ENCODE assay signal across 8 mouse cellular contexts in genomic region chr5:146983216-146983615, GRCm38 (mm10). TPM values are rescaled to one million over a fixed set of nuclear protein-coding genes. Genes with fewer than 3 reads are reported as not detected.
A peak's percentile ranks its signal among the peaks of the same experiment; 100 is the strongest.
DNase-seq lines count a peak whose midpoint lies in the region; ATAC-seq and TF ChIP-seq lines count a peak whose summit lies in the region.

No protein-coding gene starts in this region.

- peaks cover 0 to 2% of the 10 kb centered on the region in 2 experiments; a peak in 1 of 4 replicates for H3K4me1 ChIP-seq in ES-E14 (ENCODE audit: control insufficient read depth in 2 of 2, insufficient read depth in 2 of 2, low read length in 2 of 2, poor library complexity in 1 of 2)
- no peaks in the 10 kb centered on the region for H3K4me1 ChIP-seq in lung, embryonic 16.5 days (replicated peaks; ENCODE audit: control insufficient read depth, insufficient read depth, low read length)

- no peak overlapping the region for H3K4me3 ChIP-seq in ES-E14 (ENCODE audit: insufficient read depth in 1 of 2, low read depth in 1 of 2, low read length in 2 of 2, poor library complexity in 1 of 2, severe bottlenecking in 1 of 2)
- no peak overlapping the region for H3K4me3 ChIP-seq in lung, embryonic 16.5 days (ENCODE audit: low read length)

- in situ Hi-C loops in ES-E14 (cut with MboI; ENCODE audit: low sequenced_read_pairs in 2 of 2, unreplicated experiment in 2 of 2): no loop called here

- H3K27me3 ChIP-seq in lung, embryonic 16.5 days (ENCODE audit: control insufficient read depth, insufficient read depth, low read depth, low read length): no peaks in the 10 kb centered on the region

- 4% methylated on average over 8 of the region's 8 CpGs for WGBS in lung, embryonic 16.5 days

- no peak overlapping the region for H3K27ac ChIP-seq in ES-E14 (ENCODE audit: insufficient read depth, low read depth, low read length, poor library complexity, severe bottlenecking)
- no peak overlapping the region for H3K27ac ChIP-seq in lung, embryonic 16.5 days (ENCODE audit: low read length)

- no peak overlapping the region for H3K4me2 ChIP-seq in lung, embryonic 16.5 days (ENCODE audit: low read depth, low read length)

- H3K36me3 ChIP-seq in ES-E14 (ENCODE audit: control insufficient read depth, insufficient read depth, low read length, poor library complexity, severe bottlenecking): no peaks in the 10 kb centered on the region
- H3K36me3 ChIP-seq in lung, embryonic 16.5 days (ENCODE audit: control insufficient read depth, insufficient read depth, low read length): no peaks in the 10 kb centered on the region

- no peak overlapping the region for H3K9ac ChIP-seq in ES-E14 (ENCODE audit: insufficient read depth, low read depth, low read length, poor library complexity, severe bottlenecking)
- no peak overlapping the region for H3K9ac ChIP-seq in lung, embryonic 16.5 days (ENCODE audit: low read length)

- peak; percentile 39; the same call in 1 of the 2 replicates for ATAC-seq in lung, embryonic 16.5 days (ENCODE audit: low read depth)

- no peaks in the 10 kb centered on the region for H3K9me3 ChIP-seq in ES-E14 (ENCODE audit: control insufficient read depth, insufficient read depth, low read depth, low read length)
- H3K9me3 ChIP-seq in lung, embryonic 16.5 days (ENCODE audit: control insufficient read depth, low read length): no peaks in the 10 kb centered on the region

- DNase-seq in A20 (ENCODE audit: low read depth, low spot score) (peak; percentile 60), ES-E14 (ENCODE audit: low read depth, low spot score) (peak; percentile 70)
- DNase-seq in cerebellum, adult 18-20 months: peak; percentile 62 to 82
- peak; percentile 33 to 48 for DNase-seq in frontal cortex, postnatal 25 days (ENCODE audit: low spot score in 2 of 2)
- peak; percentile 71 for DNase-seq in kidney, adult 9 months
- peak; percentile 77 for DNase-seq in retina, postnatal 1 day
- peak; percentile 51 to 52 for DNase-seq in urinary bladder, postnatal 36 days (ENCODE audit: low spot score in 2 of 2)

TF ChIP-seq in ES-E14, 5 proteins besides CTCF, POLR2A, EP300 and RAD21:
- TF ChIP-seq CHD2 (IDR thresholded peaks at IDR 0.05; ENCODE audit: low read depth, low read length) (no peak), ZC3H11A (IDR thresholded peaks at IDR 0.05; ENCODE audit: borderline replicate concordance, low read depth, low read length) (peak; percentile 48; the same call in 1 of the 2 replicates)
TF ChIP-seq in ES-E14: peak in this region for 1.

RNA-seq across cellular contexts. Expression of gene Mtif3, which starts 19.6 kb away (rescaled TPM):
- total RNA-seq in ES-E14 (2012; rRNA removed): 16.1 and 17.9 TPM in 2 replicates
- 20.2 and 21.0 TPM in 2 replicates for polyA plus RNA-seq in lung, embryonic 16.5 days (2015; fragmentation: Nextera tagmentation; extraction: Ambion mirVana)

RNA-seq across cellular contexts. Expression of gene Gtf3a, which starts 34.8 kb away (rescaled TPM):
- 72.3 and 80.4 TPM in 2 replicates for total RNA-seq in ES-E14 (2012; rRNA removed)
- 118 and 121 TPM in 2 replicates for polyA plus RNA-seq in lung, embryonic 16.5 days (2015; fragmentation: Nextera tagmentation; extraction: Ambion mirVana)
